Mouse (Mus musculus): Measurements from ENCODE around the gene Wdr92. TPM values are rescaled to one million over a fixed set of nuclear protein-coding genes. Genes with fewer than 3 reads are reported as not detected.
"Not testable (repeated sequence)": the region's sequence is repeated elsewhere in the genome, so short reads cannot be mapped to it uniquely, and the experiment has no call there.

The Wdr92 gene
- polyA plus RNA-seq, 1 experiment: not detected

DNA sequence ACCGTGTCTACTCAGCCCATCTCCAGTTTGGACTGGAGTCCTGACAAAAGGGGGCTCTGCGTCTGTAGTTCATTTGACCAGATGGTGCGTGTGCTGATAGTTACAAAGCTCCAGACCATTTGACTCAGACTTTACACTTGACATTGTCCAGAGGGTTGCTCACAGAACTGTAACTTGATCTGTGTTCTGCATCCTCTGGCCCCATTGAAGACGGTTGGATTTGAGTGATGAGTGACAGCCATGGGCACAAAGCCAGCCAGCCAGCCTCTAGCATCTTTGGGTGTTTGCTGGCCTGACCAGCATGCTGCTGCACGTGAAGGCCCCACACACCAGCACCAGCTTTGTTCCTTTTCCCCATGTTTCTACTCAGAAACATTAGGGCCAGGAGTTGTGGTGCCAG, 50.9 kb downstream of the Wdr92 start:
- H3K27ac ChIP-seq (ENCODE audit: insufficient read depth, low read depth, low read length): no peak overlapping the region
- no peak overlapping the region for H3K4me3 ChIP-seq (ENCODE audit: insufficient read depth, low read depth, low read length)
- 71% methylated on average over 5 of the region's 5 CpGs for WGBS
- TF ChIP-seq POLR2A (IDR thresholded peaks at IDR 0.05; ENCODE audit: insufficient read depth, low read depth, low read length): no peak
- no peak for TF ChIP-seq CTCF (IDR thresholded peaks at IDR 0.05; ENCODE audit: insufficient read depth, low read depth, low read length)
- H3K4me1 ChIP-seq (ENCODE audit: control insufficient read depth, insufficient read depth, low read length): no peaks in the 10 kb centered on the region

DNA sequence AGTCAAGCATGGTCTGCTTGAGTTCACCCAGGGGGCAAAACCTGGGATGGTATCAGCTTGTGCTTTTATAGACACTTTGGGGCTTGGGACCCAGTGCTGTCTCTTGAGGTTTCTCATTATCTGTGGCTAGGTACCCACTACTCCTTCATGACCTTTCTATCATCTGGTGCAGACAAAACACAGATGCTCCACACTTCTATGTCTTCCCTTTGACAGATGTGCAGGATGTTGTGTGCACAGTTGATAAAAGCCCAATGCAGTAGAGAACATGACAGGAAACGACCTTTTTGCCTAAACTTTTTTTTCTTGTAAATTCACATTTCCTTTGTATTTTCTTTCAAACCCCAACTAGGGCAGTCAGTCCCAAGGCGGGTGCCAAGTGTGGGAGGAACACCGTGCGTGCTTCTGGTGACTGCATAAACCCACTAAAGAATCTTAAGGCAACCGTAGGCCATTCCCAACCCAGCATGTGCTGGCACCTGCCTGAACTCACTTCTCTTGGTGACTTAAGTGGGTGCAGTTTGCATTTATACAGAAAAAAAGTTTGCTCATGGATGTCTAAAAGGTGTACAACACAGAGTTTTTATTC, 54.6 kb downstream of the Wdr92 start:
- Histone ChIP-seq H3K4me3 (ENCODE audit: insufficient read depth, low read depth, low read length) (no peak overlapping the region), H3K4me1 (ENCODE audit: control insufficient read depth, insufficient read depth, low read length) (no peaks in the 10 kb centered on the region), H3K27ac (ENCODE audit: insufficient read depth, low read depth, low read length) (no peak overlapping the region)
- TF ChIP-seq POLR2A (IDR thresholded peaks at IDR 0.05; ENCODE audit: insufficient read depth, low read depth, low read length): no peak
- no peak for TF ChIP-seq CTCF (IDR thresholded peaks at IDR 0.05; ENCODE audit: insufficient read depth, low read depth, low read length)
- WGBS: 83% methylated on average over 5 of the region's 5 CpGs

DNA sequence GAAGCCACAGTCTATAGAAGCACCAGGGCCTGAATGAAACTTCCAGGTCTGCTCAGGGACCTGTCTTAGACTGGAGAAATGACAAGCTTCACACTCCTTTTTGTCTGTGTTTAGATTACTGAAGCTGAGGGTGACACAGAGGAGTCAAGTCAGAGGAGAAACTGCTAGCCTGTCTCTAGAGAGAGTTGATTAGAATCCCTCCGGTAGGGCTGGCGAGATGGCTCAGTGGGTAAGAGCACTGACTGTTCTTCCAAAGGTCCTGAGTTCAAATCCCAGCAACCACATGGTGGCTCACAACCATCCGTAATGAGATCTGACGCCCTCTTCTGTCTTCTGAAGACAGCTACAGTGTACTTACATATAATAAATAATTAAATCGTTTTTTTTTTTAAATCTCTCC, 56.7 kb downstream of the Wdr92 start:
- not testable (repeated sequence) for H3K4me3 ChIP-seq (ENCODE audit: insufficient read depth, low read depth, low read length); H3K27ac ChIP-seq (ENCODE audit: insufficient read depth, low read depth, low read length); H3K4me1 ChIP-seq (ENCODE audit: control insufficient read depth, insufficient read depth, low read length)
- WGBS: 92% methylated on average over 5 of the region's 5 CpGs

DNA sequence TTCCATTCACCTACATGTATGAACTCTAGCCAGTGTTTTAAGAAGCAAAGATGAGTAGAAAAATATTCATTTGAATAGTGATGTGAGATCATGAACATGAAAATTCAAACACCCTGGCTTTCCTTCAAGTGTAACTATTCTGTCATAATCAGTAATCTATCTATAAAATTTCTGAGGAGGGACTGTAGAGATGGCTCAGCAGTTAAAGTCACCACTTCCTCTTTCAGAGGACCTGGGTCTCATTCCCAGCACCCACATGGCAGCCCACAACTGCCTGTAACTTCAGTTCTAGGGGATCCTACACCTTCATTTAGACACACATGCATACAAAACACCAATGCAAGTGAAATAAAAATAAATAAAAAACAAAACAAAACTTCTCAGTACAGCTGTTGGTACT, 66.8 kb downstream of the Wdr92 start:
- Histone ChIP-seq H3K4me1 (ENCODE audit: control insufficient read depth, insufficient read depth, low read length) (no peaks in the 10 kb centered on the region), H3K27ac (ENCODE audit: insufficient read depth, low read depth, low read length) (no peak overlapping the region), H3K4me3 (ENCODE audit: insufficient read depth, low read depth, low read length) (no peak overlapping the region)
- TF ChIP-seq CTCF (IDR thresholded peaks at IDR 0.05; ENCODE audit: insufficient read depth, low read depth, low read length): no peak
- TF ChIP-seq POLR2A (IDR thresholded peaks at IDR 0.05; ENCODE audit: insufficient read depth, low read depth, low read length): no peak

DNA sequence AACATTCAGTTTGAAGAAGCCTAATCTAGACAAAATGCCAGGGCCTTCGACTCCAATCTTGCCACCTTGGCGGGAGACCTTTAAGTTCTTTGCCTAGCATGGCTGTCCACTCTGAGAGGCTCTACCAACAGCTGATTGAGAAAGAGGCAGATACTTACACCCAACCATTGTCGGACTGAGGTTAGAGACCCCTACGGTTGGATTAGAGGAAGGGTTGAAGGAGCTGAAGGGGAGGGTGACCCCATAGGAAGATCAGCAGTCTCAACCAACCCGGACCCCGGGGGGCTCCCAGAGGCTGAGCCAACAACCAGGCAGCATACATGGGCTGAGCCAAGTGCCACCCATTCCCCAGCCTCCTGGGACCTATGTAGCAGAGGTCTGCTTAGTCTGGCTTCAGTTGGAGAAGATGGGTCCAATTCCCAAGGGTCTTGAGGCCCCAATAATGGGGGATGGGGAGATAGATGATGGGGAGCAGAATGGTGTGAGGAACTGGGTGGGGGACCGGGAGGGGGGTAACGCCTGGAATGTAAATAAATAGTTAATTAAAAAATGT, 75.0 kb downstream of the Wdr92 start:
- TF ChIP-seq CTCF (IDR thresholded peaks at IDR 0.05; ENCODE audit: insufficient read depth, low read depth, low read length) (no peak), POLR2A (IDR thresholded peaks at IDR 0.05; ENCODE audit: insufficient read depth, low read depth, low read length) (no peak)
- 59% methylated on average over 8 of the region's 8 CpGs for WGBS
- H3K4me1 ChIP-seq (ENCODE audit: control insufficient read depth, insufficient read depth, low read length): peaks cover 5% of the 10 kb centered on the region
- no peak overlapping the region for H3K27ac ChIP-seq (ENCODE audit: insufficient read depth, low read depth, low read length)
- peak overlapping the region; percentile 87 for H3K4me3 ChIP-seq (ENCODE audit: insufficient read depth, low read depth, low read length)

DNA sequence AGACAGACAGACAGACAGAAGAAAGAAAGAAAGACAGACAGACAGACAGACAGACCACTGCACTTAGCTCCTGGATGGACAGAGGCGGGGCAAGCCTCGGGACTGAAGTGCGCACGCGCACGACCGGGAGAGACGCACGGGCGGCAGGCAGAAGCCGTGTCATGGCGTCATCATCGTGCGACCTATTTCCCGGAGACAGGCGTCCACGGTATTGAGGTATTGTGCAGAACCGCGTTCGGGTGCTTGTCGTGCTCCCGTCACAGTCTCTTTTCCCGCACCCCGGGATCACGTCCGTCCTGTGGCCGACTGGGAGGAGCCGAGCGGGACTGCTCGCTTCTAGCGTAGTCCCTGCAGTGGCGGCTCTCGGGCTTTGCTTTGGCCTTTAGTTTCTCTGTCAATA, 75.5 kb downstream of the Wdr92 start, which contains the start of gene C1d:
Gene C1d (plus strand): TSS at position 137 of the 400 bp plus-strand sequence.
- H3K4me3 ChIP-seq (ENCODE audit: insufficient read depth, low read depth, low read length): peak within 1 kb of the TSS; percentile 87

DNA sequence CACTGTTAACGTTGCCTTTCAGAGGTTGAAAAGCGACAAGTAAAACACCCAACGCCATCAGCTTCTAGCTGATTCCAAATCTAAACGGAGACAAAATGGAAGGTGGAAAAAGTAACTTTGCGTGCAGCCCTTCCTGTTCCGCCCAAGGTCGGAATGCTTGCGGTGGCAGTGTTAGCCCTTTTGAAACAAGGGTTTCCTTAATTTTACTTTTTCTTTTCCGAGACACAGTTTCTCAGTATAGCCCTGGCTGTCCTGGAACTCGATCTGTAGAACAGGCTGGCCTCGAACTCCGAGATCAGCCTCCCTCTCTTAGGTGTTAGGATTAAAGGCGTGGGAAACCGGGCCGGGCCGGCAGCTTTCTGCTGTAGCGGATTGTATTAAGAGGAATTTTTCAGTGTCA, 76.0 kb downstream of the Wdr92 start:
- TF ChIP-seq CTCF (IDR thresholded peaks at IDR 0.05; ENCODE audit: insufficient read depth, low read depth, low read length) (no peak), POLR2A (IDR thresholded peaks at IDR 0.05; ENCODE audit: insufficient read depth, low read depth, low read length) (no peak)
- Histone ChIP-seq H3K4me3 (ENCODE audit: insufficient read depth, low read depth, low read length) (peak overlapping the region; percentile 87), H3K27ac (ENCODE audit: insufficient read depth, low read depth, low read length) (peak overlapping the region; percentile 72), H3K4me1 (ENCODE audit: control insufficient read depth, insufficient read depth, low read length) (peaks cover 5% of the 10 kb centered on the region)
- under 1% methylated on average over 17 of the region's 17 CpGs for WGBS

More for the DNA sequence above, 75.5 kb downstream of the Wdr92 start, which contains the start of gene C1d:
- TF ChIP-seq CTCF (IDR thresholded peaks at IDR 0.05; ENCODE audit: insufficient read depth, low read depth, low read length) (no peak), POLR2A (IDR thresholded peaks at IDR 0.05; ENCODE audit: insufficient read depth, low read depth, low read length) (peak; percentile 57; the same call in 1 of the 2 replicates)
- H3K4me1 ChIP-seq (ENCODE audit: control insufficient read depth, insufficient read depth, low read length): peaks cover 5% of the 10 kb centered on the region
- WGBS: under 1% methylated on average over 33 of the region's 33 CpGs
- H3K27ac ChIP-seq (ENCODE audit: insufficient read depth, low read depth, low read length): peak within 1 kb of the TSS; percentile 72

GRCm38 (mm10) chr11:17267176-17267575, 85.3 kb downstream of the Wdr92 start:
- WGBS: 94% methylated on average over 4 of the region's 4 CpGs
- Histone ChIP-seq H3K4me3 (ENCODE audit: insufficient read depth, low read depth, low read length) (no peak overlapping the region), H3K4me1 (ENCODE audit: control insufficient read depth, insufficient read depth, low read length) (no peaks in the 10 kb centered on the region), H3K27ac (ENCODE audit: insufficient read depth, low read depth, low read length) (no peak overlapping the region)
- TF ChIP-seq CTCF (IDR thresholded peaks at IDR 0.05; ENCODE audit: insufficient read depth, low read depth, low read length) (no peak), POLR2A (IDR thresholded peaks at IDR 0.05; ENCODE audit: insufficient read depth, low read depth, low read length) (no peak)

GRCm38 (mm10) chr11:17268801-17269200, 86.9 kb downstream of the Wdr92 start:
- Histone ChIP-seq H3K4me1 (ENCODE audit: control insufficient read depth, insufficient read depth, low read length) (no peaks in the 10 kb centered on the region), H3K4me3 (ENCODE audit: insufficient read depth, low read depth, low read length) (no peak overlapping the region), H3K27ac (ENCODE audit: insufficient read depth, low read depth, low read length) (no peak overlapping the region)
- no peak for TF ChIP-seq POLR2A (IDR thresholded peaks at IDR 0.05; ENCODE audit: insufficient read depth, low read depth, low read length)
- TF ChIP-seq CTCF (IDR thresholded peaks at IDR 0.05; ENCODE audit: insufficient read depth, low read depth, low read length): no peak
- WGBS: 89% methylated on average over 1 of the region's 1 CpGs

Measured in olfactory bulb, adult 2 months (tissue).